Mouse (Mus musculus): ENCODE results near the gene Itsn1. TPM values are rescaled to one million over a fixed set of nuclear protein-coding genes. Genes with fewer than 3 reads are reported as not detected.

Gene Itsn1
- polyA plus RNA-seq, 1 experiment from 2014 or later: 40.1 TPM

DNA sequence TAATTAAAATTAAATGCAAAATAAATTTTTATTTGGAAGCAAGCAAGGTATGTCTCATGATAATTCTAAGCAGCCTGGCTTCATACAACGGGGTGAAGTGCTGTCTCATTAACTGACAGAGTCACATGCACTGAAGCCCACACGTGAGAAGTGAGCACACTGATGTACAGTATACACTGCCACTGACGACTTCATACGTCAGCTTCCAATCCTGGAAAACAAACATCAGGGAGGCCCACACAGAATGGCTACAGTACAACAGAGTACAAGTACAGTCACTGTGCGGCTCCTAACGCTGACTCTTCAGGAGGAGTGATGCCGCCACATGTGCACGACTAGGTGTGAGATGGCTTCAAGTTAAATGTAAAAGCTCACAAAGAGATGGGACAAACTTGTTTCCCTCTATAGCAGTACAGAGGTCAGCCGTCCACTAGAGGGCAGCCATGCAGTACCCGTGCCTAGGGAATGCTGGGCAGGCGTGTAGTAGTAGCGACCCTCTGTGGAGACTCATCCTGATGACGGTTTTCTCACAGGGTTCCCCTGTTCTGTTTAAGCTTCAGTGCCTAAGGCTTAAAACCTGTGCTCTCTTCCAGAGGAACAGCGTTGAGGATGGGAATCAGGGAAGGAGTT, 34.5 kb upstream of the Itsn1 start:
- whole genome bisulfite sequencing: 31% methylated on average over 14 of the region's 14 CpGs
- no peak overlapping the region for H3K27ac ChIP-seq (replicated peaks; ENCODE audit: low read depth, low read length)

DNA sequence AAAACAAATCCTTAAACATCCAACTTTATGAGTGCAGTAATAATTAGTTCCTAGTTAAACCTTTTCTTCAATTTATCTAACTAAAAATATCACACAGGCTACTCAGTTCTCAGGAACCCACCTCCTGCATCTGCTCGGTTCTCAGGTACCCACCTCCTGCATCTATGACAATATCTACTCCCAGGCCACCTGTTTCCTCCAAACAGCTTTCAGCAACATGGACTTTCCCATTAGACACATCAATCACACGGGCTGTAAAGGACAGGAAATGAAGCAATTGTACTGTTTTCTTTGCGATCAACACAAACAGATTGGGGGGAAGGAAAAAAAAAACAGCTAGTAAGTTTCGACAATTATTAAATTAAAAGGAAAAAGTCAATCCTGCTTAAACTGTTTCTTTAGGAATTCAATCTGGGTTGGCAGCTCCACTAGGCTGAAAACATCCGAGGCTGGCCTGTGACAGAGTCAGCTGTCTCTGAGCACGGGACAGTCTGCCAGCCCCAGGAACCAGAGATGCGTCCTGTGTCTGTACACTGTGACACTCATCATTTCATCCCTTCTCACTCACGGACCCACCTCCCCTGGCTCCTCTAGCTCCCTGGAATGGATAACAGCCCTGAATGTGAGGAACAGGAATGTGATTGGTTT, 33.8 kb upstream of the Itsn1 start:
- Histone ChIP-seq H3K9me3 (replicated peaks; ENCODE audit: control insufficient read depth, low read length) (no peaks in the 10 kb centered on the region), H3K4me1 (ENCODE audit: control insufficient read depth, insufficient read depth, low read length) (no peaks in the 10 kb centered on the region), H3K36me3 (replicated peaks; ENCODE audit: control insufficient read depth, insufficient read depth, low read depth, low read length) (no peaks in the 10 kb centered on the region), H3K9ac (replicated peaks; ENCODE audit: low read length) (no peak overlapping the region), H3K27me3 (ENCODE audit: control insufficient read depth, insufficient read depth, low read length) (no peaks in the 10 kb centered on the region), H3K4me3 (ENCODE audit: low read depth, low read length) (no peak overlapping the region), H3K4me2 (ENCODE audit: low read depth, low read length) (no peak overlapping the region), H3K27ac (replicated peaks; ENCODE audit: low read depth, low read length) (no peak overlapping the region)
- ATAC-seq (replicated peaks; ENCODE audit: insufficient number of reproducible peaks, low FRiP score, low TSS enrichment, low read depth): no peak
- DNase-seq (ENCODE audit: low spot score): no peak
- WGBS: 48% methylated on average over 8 of the region's 8 CpGs

More for the DNA sequence above, 34.5 kb upstream of the Itsn1 start:
- no peak overlapping the region for H3K4me2 ChIP-seq (ENCODE audit: low read depth, low read length)
- peak; percentile 89 for DNase-seq (ENCODE audit: low spot score)
- H3K27me3 ChIP-seq (ENCODE audit: control insufficient read depth, insufficient read depth, low read length): no peaks in the 10 kb centered on the region
- H3K9me3 ChIP-seq (replicated peaks; ENCODE audit: control insufficient read depth, low read length): no peaks in the 10 kb centered on the region
- no peak overlapping the region for H3K9ac ChIP-seq (replicated peaks; ENCODE audit: low read length)
- H3K4me3 ChIP-seq (ENCODE audit: low read depth, low read length): no peak overlapping the region; the same call in 1 of the 2 replicates
- peak; percentile 88 for ATAC-seq (replicated peaks; ENCODE audit: insufficient number of reproducible peaks, low FRiP score, low TSS enrichment, low read depth)
- H3K36me3 ChIP-seq (replicated peaks; ENCODE audit: control insufficient read depth, insufficient read depth, low read depth, low read length): no peaks in the 10 kb centered on the region
- no peaks in the 10 kb centered on the region for H3K4me1 ChIP-seq (ENCODE audit: control insufficient read depth, insufficient read depth, low read length)

DNA sequence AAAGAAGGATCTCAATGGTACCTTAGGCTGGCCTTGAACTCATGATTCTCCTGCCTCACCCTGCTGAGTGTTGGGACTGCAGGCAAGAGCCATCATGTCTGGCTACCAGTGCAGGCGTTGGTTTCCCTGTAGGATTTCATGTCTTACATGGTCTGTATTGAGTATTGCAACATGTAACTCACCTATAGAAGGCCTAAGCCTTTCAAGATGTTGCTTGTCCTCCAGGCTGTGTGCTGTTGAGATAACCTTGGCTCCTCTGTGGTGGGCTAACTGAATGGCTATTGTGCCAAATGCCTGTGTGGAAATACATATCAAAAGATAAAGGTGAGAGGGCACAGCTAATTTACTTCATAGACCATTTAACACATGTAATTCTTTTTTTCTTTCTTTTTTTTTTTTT, 30.1 kb upstream of the Itsn1 start:
- no peak overlapping the region for H3K9ac ChIP-seq (replicated peaks; ENCODE audit: low read length)
- no peaks in the 10 kb centered on the region for H3K4me1 ChIP-seq (ENCODE audit: control insufficient read depth, insufficient read depth, low read length)
- H3K4me3 ChIP-seq (ENCODE audit: low read depth, low read length): no peak overlapping the region
- no peak overlapping the region for H3K4me2 ChIP-seq (ENCODE audit: low read depth, low read length)
- no peak for DNase-seq (ENCODE audit: low spot score)
- H3K36me3 ChIP-seq (replicated peaks; ENCODE audit: control insufficient read depth, insufficient read depth, low read depth, low read length): no peaks in the 10 kb centered on the region
- no peaks in the 10 kb centered on the region for H3K9me3 ChIP-seq (replicated peaks; ENCODE audit: control insufficient read depth, low read length)
- WGBS: 82% methylated on average over 1 of the region's 1 CpGs
- H3K27ac ChIP-seq (replicated peaks; ENCODE audit: low read depth, low read length): no peak overlapping the region
- no peak for ATAC-seq (replicated peaks; ENCODE audit: insufficient number of reproducible peaks, low FRiP score, low TSS enrichment, low read depth)
- no peaks in the 10 kb centered on the region for H3K27me3 ChIP-seq (ENCODE audit: control insufficient read depth, insufficient read depth, low read length)

DNA sequence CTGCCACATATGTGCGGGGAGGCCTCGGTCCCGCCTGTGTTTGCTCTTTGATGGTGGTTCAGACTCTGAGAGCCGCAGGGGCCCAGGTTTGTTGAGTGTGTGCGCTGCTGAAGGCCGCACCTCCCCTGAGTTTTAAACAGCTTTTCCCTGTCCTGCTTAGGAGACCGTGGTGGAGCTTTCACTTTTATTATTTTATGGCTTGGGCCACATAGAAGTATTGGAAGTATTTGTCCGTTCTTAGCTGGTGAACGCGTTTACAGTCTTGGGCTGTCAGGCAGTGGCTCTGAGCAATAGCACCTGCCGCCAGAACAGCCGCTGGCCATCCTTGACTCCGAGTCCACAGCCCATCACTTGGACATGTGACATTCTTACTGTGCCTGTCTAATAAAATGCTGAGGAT, 27.2 kb upstream of the Itsn1 start:
- 89% methylated on average over 13 of the region's 13 CpGs for WGBS
- no peak overlapping the region for H3K27ac ChIP-seq (replicated peaks; ENCODE audit: low read depth, low read length)
- H3K4me2 ChIP-seq (ENCODE audit: low read depth, low read length): no peak overlapping the region
- H3K27me3 ChIP-seq (ENCODE audit: control insufficient read depth, insufficient read depth, low read length): no peaks in the 10 kb centered on the region
- H3K4me3 ChIP-seq (ENCODE audit: low read depth, low read length): no peak overlapping the region
- DNase-seq (ENCODE audit: low spot score) (no peak), ATAC-seq (replicated peaks; ENCODE audit: insufficient number of reproducible peaks, low FRiP score, low TSS enrichment, low read depth) (no peak)
- H3K36me3 ChIP-seq (replicated peaks; ENCODE audit: control insufficient read depth, insufficient read depth, low read depth, low read length): no peaks in the 10 kb centered on the region; the same call in 1 of the 2 replicates
- H3K9ac ChIP-seq (replicated peaks; ENCODE audit: low read length): no peak overlapping the region
- H3K9me3 ChIP-seq (replicated peaks; ENCODE audit: control insufficient read depth, low read length): no peaks in the 10 kb centered on the region
- no peaks in the 10 kb centered on the region for H3K4me1 ChIP-seq (ENCODE audit: control insufficient read depth, insufficient read depth, low read length)

DNA sequence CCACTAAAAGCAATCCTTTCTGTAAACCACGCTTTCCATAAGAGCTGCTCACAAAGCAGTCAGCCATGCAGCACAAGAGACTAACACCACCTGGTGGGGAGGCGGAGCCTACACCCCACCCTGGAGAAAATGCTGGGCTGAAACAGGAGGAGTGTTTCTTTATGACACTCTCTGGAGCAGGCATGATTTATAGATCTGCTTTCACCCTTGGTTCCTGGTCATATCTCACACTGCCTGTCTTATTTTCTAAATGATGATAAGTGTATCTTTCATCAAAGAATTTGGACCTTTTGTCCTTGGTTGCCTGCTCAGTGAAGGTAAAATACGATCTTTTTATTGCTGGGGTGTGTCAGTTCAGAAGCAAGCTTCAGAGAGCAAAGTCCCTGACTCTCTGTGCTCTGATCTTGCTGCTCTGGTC, 26.3 kb upstream of the Itsn1 start:
- H3K4me1 ChIP-seq (ENCODE audit: control insufficient read depth, insufficient read depth, low read length): no peaks in the 10 kb centered on the region
- no peaks in the 10 kb centered on the region for H3K27me3 ChIP-seq (ENCODE audit: control insufficient read depth, insufficient read depth, low read length)
- no peak overlapping the region for H3K4me2 ChIP-seq (ENCODE audit: low read depth, low read length)
- H3K27ac ChIP-seq (replicated peaks; ENCODE audit: low read depth, low read length): no peak overlapping the region
- no peak for DNase-seq (ENCODE audit: low spot score)
- no peak overlapping the region for H3K4me3 ChIP-seq (ENCODE audit: low read depth, low read length)
- no peak overlapping the region for H3K9ac ChIP-seq (replicated peaks; ENCODE audit: low read length)
- 74% methylated on average over 3 of the region's 3 CpGs for WGBS
- no peaks in the 10 kb centered on the region for H3K9me3 ChIP-seq (replicated peaks; ENCODE audit: control insufficient read depth, low read length)
- H3K36me3 ChIP-seq (replicated peaks; ENCODE audit: control insufficient read depth, insufficient read depth, low read depth, low read length): no peaks in the 10 kb centered on the region; the same call in 1 of the 2 replicates
- ATAC-seq (replicated peaks; ENCODE audit: insufficient number of reproducible peaks, low FRiP score, low TSS enrichment, low read depth): no peak

DNA sequence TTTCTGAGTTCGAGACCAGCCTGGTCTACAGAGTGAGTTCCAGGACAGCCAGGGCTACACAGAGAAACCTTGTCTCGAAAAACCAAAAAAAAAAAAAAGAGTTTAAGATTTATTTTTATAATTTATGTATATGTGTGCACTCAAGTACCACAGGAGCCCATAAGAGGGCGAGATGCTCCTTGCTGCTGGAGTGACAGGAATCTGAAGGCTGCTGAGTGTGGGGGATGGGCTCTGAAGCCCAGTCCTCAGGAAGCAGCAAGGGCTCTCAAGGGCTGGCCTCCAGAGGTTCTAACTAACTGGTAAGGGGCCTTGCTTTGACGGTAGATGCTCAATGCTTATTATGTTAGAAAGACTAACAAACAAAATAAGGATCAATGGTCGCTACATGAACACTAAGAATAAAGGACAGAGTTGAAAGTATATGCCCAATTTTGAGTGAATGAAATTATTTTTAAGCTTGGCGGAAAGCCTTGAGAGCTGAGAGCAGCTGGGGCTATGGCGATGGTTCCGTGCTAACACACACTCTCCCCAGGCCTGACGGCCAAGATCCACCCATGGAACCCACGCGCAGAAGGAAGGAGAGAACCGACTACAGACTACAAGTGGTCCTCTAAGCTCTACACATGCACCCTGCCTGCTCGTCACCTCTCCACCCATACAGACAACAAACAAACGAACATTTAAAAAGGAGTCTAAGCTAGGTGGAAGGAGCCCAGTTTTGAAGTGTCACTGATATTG, 24.3 kb upstream of the Itsn1 start:
- Histone ChIP-seq H3K36me3 (replicated peaks; ENCODE audit: control insufficient read depth, insufficient read depth, low read depth, low read length) (no peaks in the 10 kb centered on the region; the same call in 1 of the 2 replicates), H3K9me3 (replicated peaks; ENCODE audit: control insufficient read depth, low read length) (no peaks in the 10 kb centered on the region), H3K27ac (replicated peaks; ENCODE audit: low read depth, low read length) (no peak overlapping the region), H3K27me3 (ENCODE audit: control insufficient read depth, insufficient read depth, low read length) (no peaks in the 10 kb centered on the region), H3K4me2 (ENCODE audit: low read depth, low read length) (no peak overlapping the region), H3K9ac (replicated peaks; ENCODE audit: low read length) (no peak overlapping the region), H3K4me3 (ENCODE audit: low read depth, low read length) (no peak overlapping the region), H3K4me1 (ENCODE audit: control insufficient read depth, insufficient read depth, low read length) (no peaks in the 10 kb centered on the region)
- 81% methylated on average over 14 of the region's 14 CpGs for WGBS
- DNase-seq (ENCODE audit: low spot score): peak; percentile 39
- ATAC-seq (replicated peaks; ENCODE audit: insufficient number of reproducible peaks, low FRiP score, low TSS enrichment, low read depth): no peak

DNA sequence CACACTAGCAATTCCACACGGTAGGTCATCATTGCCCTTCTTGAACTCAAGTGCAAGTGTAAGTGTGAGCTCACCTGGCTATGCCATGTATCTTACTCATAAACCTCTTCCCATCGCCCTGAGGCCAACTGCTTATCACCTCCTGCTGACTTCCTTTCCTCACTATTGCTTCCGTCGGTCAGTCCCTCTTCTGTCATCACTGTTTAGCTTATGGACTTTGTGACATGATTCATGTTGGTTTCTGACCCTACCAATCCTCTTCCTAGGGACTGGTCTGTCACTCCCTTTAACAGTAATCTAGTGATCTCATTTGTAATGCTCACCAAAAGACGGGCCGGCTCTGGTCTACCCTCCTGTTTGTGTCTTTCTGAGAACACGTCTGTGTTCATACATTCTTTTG, 18.8 kb upstream of the Itsn1 start:
- no peak overlapping the region for H3K4me3 ChIP-seq (ENCODE audit: low read depth, low read length)
- no peaks in the 10 kb centered on the region for H3K9me3 ChIP-seq (replicated peaks; ENCODE audit: control insufficient read depth, low read length)
- H3K4me2 ChIP-seq (ENCODE audit: low read depth, low read length): no peak overlapping the region
- WGBS: 91% methylated on average over 7 of the region's 7 CpGs
- H3K27ac ChIP-seq (replicated peaks; ENCODE audit: low read depth, low read length): no peak overlapping the region
- no peak overlapping the region for H3K9ac ChIP-seq (replicated peaks; ENCODE audit: low read length)
- no peaks in the 10 kb centered on the region; the same call in 1 of the 2 replicates for H3K36me3 ChIP-seq (replicated peaks; ENCODE audit: control insufficient read depth, insufficient read depth, low read depth, low read length)
- no peaks in the 10 kb centered on the region for H3K4me1 ChIP-seq (ENCODE audit: control insufficient read depth, insufficient read depth, low read length)
- no peak for ATAC-seq (replicated peaks; ENCODE audit: insufficient number of reproducible peaks, low FRiP score, low TSS enrichment, low read depth)
- H3K27me3 ChIP-seq (ENCODE audit: control insufficient read depth, insufficient read depth, low read length): no peaks in the 10 kb centered on the region
- no peak for DNase-seq (ENCODE audit: low spot score)

DNA sequence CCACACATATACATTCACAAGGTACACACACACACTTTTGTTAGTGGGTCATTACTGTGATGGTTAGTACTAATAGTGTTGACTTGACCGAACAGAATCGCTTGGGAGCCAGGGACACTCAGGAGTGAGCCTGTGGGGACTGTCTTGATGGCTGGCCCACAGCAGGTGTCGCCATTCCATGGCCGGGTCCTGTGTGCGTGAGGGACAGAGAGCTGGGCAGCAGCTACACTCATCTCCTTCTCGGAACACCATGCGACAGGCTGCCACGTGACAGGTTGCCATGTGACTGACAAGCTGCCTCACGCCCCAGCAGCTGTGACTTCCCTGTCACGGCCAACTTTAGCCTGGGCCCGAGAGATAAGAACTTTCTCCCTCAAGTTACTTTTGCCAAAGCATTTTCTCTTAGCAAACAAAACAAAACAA, 12.1 kb upstream of the Itsn1 start:
- Histone ChIP-seq H3K4me3 (ENCODE audit: low read depth, low read length) (no peak overlapping the region), H3K4me2 (ENCODE audit: low read depth, low read length) (no peak overlapping the region), H3K4me1 (ENCODE audit: control insufficient read depth, insufficient read depth, low read length) (no peaks in the 10 kb centered on the region), H3K9me3 (replicated peaks; ENCODE audit: control insufficient read depth, low read length) (no peaks in the 10 kb centered on the region), H3K9ac (replicated peaks; ENCODE audit: low read length) (no peak overlapping the region), H3K36me3 (replicated peaks; ENCODE audit: control insufficient read depth, insufficient read depth, low read depth, low read length) (no peaks in the 10 kb centered on the region), H3K27me3 (ENCODE audit: control insufficient read depth, insufficient read depth, low read length) (no peaks in the 10 kb centered on the region), H3K27ac (replicated peaks; ENCODE audit: low read depth, low read length) (no peak overlapping the region)
- DNase-seq (ENCODE audit: low spot score): no peak
- ATAC-seq (replicated peaks; ENCODE audit: insufficient number of reproducible peaks, low FRiP score, low TSS enrichment, low read depth): no peak
- WGBS: 86% methylated on average over 11 of the region's 11 CpGs

Data from embryonic facial prominence, embryonic 11.5 days (tissue).